Mouse (Mus musculus) C2C12 (cell line): Measurements from ENCODE around the gene Olfr1359.

Experiments
- CEBPB ChIP-seq: IDR thresholded peaks from one replicate; pipeline ENCODE4 v1.6.1; 2011; ENCODE audit warnings: low read depth, mild to moderate bottlenecking, control low read depth, moderate library complexity
- CTCF ChIP-seq: IDR thresholded peaks from one replicate; pipeline ENCODE4 v1.5.1; 2011; ENCODE audit not compliant: control insufficient read depth, insufficient read depth, insufficient read length
- MAX ChIP-seq: IDR thresholded peaks from one replicate; pipeline ENCODE4 v1.6.1; 2011; ENCODE audit warnings: mild to moderate bottlenecking, control low read depth
- MYOG ChIP-seq: IDR thresholded peaks from one replicate; pipeline ENCODE4 v1.6.1; 2011; ENCODE audit not compliant: control insufficient read depth, insufficient read length; ENCODE audit errors: extremely low read depth

- no peak for TF ChIP-seq MAX
- no peak for TF ChIP-seq CTCF
- TF ChIP-seq MYOG = no peak
- TF ChIP-seq CEBPB = peak; percentile 33
Observed at GRCm38 (mm10) chr13:21751827-21752226, 53.9 kb downstream of the Olfr1359 start.
